Mouse (Mus musculus) frontal cortex, postnatal 10 days (tissue): ENCODE measurements around the gene Gorasp2.

Source experiments
- DNase-seq, 2 experiments: peaks; one replicate each; pipeline ENCODE4 v3.0.0; 2022; ENCODE audit warnings: low spot score in 2 of 2, mixed read lengths in 1 of 2

The Gorasp2 gene

DNA sequence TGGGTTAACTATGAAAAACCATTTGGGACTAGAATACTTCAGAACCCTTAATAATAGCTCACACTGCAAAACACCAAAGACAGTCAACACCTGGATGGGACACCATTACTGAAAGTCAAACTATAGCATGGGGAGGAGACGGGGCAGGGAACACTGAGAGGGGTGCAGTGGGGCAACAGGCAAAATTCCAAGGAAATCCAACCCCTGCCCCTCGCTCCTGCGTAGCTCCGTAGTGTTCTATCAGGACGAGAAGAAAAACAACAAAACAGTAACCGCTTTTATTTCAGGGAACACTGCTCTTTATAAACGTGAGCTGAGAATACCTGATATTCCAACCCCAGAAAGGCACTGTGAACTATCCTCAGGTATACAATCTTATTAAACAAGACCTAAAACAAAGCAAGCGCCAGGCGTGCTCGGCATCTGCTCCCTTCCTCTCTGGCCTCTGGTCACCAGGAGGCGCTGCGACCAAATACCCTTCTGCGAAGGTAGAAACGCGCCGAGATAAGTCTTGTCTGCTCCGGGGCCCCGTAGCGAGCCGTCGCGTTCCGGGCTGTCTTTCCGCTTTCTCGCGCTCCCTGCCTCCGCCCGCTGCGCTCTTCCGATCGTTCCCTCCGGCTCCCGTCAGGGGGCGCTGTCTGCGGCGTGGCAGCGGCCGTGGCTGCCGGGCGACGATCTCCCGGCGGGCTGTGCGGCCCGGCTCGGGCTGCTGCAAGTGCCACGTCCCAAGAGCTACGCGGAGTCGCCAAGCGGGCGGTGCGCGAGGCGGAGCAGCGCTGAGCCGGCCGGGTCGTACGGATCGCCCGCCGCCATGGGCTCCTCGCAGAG, at the start of gene Gorasp2:
TSS of gene Gorasp2 (plus strand) at position 690 of the 828 bp plus-strand sequence.
- peak; percentile 90 to 94 for DNase-seq

DNA sequence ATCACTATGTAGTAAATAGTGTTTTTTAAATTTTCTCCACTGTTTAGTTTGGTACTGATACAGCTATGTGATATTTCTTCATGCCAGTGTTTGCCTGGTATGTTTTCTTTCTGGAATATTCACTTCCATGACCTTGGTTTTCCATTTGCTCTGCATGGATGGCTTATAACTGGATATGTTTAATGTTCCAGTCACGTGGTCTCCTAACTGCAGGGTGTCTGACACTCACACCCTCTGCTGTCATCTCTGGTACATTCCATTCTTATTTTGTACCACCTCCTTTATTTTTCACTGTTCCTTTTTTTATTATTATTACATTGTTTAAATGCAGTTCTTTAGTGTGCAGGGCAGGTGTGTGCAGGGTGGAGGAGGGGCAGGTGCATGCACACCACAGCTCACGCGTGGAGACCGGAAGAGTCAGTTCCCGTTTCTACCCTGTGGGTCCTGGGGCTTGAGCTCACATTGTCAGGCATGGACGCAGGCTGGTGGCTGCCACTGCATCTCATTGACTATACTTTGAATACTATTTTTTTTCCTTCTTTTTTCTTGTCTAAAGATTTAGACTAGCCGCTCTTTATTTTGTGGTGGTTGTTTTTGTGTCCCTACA, 46.5 kb upstream of the Gorasp2 start:
- no peak for DNase-seq

GRCm38 (mm10) chr2:70616076-70616475, 45.3 kb upstream of the Gorasp2 start:
- no peak for DNase-seq

GRCm38 (mm10) chr2:70616617-70617016, 44.8 kb upstream of the Gorasp2 start:
- DNase-seq: no peak

GRCm38 (mm10) chr2:70619232-70619835, 42.0 kb upstream of the Gorasp2 start:
- no peak for DNase-seq

- DNase-seq: peak in 1 of 2 experiments; percentile 38
Observed at GRCm38 (mm10) chr2:70620225-70620624, 41.2 kb upstream of the Gorasp2 start.

DNA sequence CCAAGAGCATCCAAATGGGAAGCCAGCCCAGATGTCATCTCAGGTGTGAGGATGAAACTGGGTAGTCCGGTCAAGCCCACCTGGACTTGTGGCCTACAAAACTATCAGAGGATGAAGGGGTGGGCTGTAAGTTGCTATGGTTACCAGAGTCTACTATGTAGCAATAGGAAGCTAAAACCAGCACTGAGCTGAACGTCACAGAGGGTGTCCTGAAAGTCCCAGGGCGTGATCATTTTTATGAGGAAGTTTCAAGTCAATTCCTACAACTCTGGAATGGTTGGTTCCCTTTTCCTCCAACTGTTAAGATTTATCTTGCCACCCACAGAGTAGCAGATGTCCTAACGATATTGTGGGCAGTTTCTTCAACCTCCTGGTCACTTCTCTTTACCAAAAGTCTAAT, 39.1 kb upstream of the Gorasp2 start:
- no peak for DNase-seq

DNA sequence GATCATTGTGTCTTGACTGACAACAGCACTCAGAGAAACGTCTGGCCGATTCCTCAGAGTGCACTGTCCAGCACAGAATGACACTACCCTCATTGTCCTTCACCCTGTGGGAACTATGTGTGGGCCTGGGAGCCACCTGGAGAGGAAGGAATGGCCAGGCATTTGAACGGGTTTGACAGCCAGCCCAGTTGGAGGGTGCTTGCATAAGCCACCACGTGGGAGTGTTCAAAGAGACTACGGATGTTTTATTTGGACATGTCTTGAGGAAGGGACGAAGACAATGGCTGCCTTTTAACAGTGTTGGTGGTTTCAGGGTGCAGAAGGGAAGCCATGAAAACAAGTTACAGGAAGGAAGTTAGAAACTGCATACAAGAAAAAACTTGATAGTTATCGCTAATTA, 35.6 kb upstream of the Gorasp2 start:
- DNase-seq: no peak

GRCm38 (mm10) chr2:70628397-70628796, 33.0 kb upstream of the Gorasp2 start:
- no peak for DNase-seq

DNA sequence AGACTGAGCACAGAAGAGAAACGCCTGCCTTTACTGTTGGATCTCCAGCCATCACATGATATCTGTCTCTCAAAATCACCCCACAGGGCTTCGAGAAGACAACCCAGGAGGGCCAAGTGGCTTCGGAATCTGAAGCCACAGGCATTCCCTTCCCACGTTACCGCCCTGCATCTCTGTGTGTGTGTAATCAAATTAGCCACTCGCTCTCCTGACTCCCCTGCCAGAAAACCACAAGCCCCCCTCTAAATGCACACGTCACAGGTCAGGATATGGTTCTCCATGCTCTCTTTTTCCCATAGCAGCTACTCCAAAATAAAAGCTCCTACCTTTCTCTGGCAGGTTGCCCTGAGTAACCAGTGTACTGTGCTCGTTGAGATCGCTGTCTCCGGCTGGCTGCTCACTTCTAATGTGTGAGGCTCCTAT, 32.0 kb upstream of the Gorasp2 start:
- DNase-seq: peak; percentile 21 to 27

GRCm38 (mm10) chr2:70629921-70630320, 31.5 kb upstream of the Gorasp2 start:
- DNase-seq: no peak

- no peak for DNase-seq
Observed at GRCm38 (mm10) chr2:70631321-70631720, 30.1 kb upstream of the Gorasp2 start.

GRCm38 (mm10) chr2:70632412-70632811, 29.0 kb upstream of the Gorasp2 start:
- DNase-seq: no peak

DNA sequence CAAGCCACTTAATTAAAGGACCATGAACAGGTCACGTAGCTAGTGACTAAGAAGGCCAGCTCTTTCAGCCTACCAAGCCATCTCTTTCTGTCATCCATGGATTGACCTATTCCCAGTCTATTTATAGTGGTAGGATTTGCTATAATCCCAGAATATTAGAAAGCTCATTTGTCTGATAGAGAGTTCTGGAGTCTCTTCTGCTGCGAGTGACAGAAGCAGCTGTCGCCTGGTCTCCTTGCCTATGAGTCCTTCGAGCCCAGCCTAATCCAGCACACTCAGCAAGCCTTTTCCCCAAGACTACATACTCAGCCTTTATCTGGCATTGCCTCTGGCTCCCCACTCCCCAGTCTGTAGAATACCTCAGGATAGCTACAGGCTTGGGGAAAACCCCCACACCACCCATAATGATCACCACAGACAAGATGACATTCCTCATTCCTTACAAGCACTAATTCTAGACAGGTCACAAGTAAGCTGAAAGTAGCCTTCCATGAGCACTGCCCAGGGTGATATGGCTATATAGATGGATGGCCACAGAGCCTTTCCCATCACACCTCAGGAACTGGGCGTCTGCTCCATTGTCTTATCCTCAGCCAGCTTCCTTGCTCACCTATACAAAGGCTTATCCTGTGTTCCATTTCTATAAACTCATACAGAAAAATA, 27.2 kb upstream of the Gorasp2 start:
- DNase-seq: no peak

GRCm38 (mm10) chr2:70640968-70641367, 20.4 kb upstream of the Gorasp2 start:
- DNase-seq: no peak

DNA sequence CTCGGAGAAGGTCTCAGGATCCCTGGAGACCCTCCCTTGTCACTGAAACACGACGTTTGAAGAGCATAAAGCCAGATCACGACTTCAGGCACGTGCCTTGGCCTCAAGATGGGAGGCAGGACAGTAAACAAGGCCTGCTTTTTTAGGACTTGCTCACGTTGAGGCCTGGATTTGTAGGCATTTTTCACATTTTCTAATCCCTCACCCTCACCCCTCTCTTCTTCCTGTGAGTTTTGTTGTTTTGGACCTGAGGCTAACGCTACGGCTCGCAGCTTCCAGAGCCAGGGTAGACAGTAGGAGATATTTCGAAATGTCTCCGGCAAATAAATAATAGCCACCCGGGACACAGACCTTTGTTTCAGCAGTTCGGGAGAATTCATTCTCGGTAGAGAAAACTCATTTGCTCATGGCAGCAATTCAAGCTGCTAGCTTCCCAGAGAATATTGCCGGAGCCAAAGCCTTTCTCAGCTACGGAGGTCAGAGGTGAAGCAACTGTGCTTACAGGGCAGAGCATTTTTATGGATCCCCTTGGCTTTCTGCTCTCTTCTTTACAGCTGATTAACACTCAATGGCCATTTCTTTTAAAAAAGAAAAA, 18.3 kb upstream of the Gorasp2 start:
- no peak for DNase-seq

- no peak for DNase-seq
Observed at GRCm38 (mm10) chr2:70645266-70645780, 16.1 kb upstream of the Gorasp2 start.

GRCm38 (mm10) chr2:70647681-70648080, 13.7 kb upstream of the Gorasp2 start:
- DNase-seq: no peak

- DNase-seq: no peak
Observed at GRCm38 (mm10) chr2:70648271-70648670, 13.1 kb upstream of the Gorasp2 start.

DNA sequence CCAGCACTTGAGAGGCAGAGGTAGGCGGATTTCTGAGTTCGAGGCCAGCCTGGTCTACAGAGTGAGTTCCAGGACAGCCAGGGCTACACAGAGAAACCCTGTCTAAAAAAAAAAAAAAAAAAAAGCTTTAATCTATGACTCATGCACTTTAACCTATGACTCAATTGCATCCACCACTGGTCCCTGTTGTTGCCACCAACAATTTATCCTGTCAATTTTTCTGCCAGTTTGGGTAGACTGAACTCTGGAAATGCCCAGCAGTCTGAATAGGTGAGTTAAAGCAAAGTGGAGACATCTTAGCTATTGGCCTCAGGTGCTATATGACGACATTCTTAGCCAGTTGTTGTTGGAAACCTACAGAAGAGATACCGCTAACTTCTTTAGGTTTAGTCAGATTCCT, 11.9 kb upstream of the Gorasp2 start:
- DNase-seq: no peak

GRCm38 (mm10) chr2:70651820-70652219, 9.6 kb upstream of the Gorasp2 start:
- DNase-seq: no peak

DNA sequence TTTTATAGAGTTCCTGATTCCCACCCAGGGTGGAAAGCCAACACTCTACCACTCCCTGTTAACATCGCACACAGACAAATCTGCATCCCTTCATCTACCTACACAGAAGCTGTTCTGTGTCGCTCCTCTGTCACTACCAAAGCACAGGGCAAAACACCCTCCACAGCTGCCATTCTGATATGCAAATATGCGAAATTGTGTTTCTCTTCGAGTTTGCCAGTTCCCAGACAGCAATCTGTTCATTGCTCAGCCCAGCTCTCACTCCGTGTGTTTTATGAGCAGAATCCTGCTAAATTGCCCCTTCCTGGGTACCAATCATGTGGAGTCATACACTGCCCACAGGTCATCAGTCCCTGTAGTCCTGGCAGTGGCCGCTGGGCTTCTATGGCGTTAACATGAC, 4.3 kb upstream of the Gorasp2 start:
- DNase-seq: no peak
